Mouse (Mus musculus): Measurements from ENCODE around the gene Gnb3.

DNA sequence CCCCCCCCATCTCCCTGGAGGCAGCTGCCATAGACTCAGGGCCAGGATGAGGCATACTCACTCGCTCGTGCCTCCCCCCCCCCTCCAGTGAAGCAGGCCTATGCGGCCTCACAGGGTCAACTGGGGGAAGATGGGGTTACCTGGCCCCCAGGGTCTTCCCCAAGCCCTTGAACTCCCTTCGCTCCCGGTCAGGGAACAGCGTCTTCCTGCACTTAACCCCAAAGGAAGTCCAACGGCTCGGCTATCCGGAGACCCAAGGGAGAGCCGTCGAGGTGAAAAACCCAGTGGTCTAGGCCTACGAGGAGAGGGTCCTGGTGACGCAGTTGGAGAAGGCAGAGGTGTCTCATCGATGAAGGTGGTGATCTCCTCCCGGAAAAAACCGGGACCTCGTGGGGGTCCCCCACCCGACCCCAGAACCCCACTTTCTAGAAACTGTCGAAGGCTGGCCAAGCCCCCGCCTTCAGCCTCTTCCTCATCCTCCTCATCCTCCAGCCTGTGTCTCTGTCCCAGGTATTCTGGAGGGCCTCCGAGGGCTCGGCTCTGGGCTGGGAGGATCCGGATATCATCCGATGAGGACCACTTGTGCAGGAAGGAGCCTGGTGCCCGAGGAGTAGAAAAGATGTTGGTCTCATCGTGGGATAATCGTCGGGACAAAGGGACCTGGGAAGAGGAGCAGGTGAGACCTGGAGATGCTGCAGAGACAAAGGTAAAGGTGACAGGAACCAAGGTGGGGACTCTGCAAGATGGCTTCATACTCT is 18.7 kb upstream of the Gnb3 start:
- TF ChIP-seq CTCF (IDR thresholded peaks at IDR 0.05; ENCODE audit: insufficient read depth, low read depth, low read length) (no peak), POLR2A (IDR thresholded peaks at IDR 0.05; ENCODE audit: insufficient read depth, low read depth, low read length) (no peak)

Measured in olfactory bulb, adult 2 months (tissue).